ENCODE assay signal across 8 mouse cellular contexts in the genomic region with DNA sequence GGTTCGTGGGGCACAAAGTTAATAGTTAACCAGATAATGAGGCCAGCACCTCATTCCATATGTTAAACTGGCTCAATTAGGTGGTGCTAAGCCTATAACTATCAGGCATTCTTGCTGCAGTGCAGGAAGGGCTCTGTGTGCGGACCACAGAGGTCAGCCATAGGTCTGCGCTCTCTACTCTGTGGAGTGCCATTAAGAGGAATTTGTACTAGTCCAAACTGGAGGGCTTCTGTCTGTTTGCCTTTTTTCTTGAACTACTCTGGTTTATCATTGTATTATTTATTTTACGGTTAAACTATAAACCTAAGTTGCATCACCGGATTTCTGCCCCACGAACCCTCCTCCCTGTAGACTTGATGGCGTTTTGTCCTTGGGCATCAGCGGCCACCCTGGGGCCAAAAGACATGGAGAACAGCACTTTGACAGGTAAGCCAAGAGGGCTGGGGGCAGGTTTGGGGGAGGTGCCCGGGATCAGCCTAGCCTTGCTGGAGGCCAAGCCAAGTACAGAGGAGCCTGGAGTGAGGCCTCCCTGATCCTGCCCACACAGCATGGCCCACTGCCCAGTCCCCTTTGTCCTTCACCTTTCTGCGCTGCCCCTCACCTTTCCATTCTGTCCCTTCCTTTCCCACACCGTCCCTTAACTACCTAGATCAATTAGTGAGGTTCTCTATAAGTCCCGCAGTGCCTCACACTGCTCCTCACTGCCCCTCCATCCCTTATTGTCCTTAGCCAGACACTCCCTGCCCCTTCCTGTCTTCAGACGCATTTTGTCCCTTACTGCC. TPM values are rescaled to one million over a fixed set of nuclear protein-coding genes. Genes with fewer than 3 reads are reported as not detected.
DNase-seq lines count a peak whose midpoint lies in the region; ATAC-seq and TF ChIP-seq lines count a peak whose summit lies in the region.

Gene Errfi1, plus strand, starts transcription at position 240 of the 782 bp plus-strand sequence.

- peak within 1 kb of the TSS; percentile 55 for H3K4me2 ChIP-seq in lung, embryonic 16.5 days (ENCODE audit: low read depth, low read length)

- peak within 1 kb of the TSS; percentile 41 for H3K9ac ChIP-seq in lung, embryonic 16.5 days (ENCODE audit: low read length)

- no peaks in the 10 kb centered on the region for H3K9me3 ChIP-seq in forebrain, embryonic 10.5 days
- H3K9me3 ChIP-seq in lung, embryonic 16.5 days (ENCODE audit: control insufficient read depth, low read length): no peaks in the 10 kb centered on the region

- 0 out of 2 replicates have a peak, but pooled peaks cover 2% of the 10 kb centered on the region for H3K36me3 ChIP-seq in forebrain, embryonic 10.5 days (replicated peaks)
- H3K36me3 ChIP-seq in lung, embryonic 16.5 days (ENCODE audit: control insufficient read depth, insufficient read depth, low read length): no peaks in the 10 kb centered on the region
- no peaks in the 10 kb centered on the region for H3K36me3 ChIP-seq in testis, adult 2 months (ENCODE audit: control insufficient read depth, insufficient read depth, low read length)

- peaks cover 23% of the 10 kb centered on the region for H3K27me3 ChIP-seq in forebrain, embryonic 10.5 days (ENCODE audit: poor library complexity, severe bottlenecking)
- H3K27me3 ChIP-seq in lung, embryonic 16.5 days (ENCODE audit: control insufficient read depth, insufficient read depth, low read depth, low read length): no peaks in the 10 kb centered on the region
- H3K27me3 ChIP-seq in testis, adult 2 months (ENCODE audit: control insufficient read depth, insufficient read depth, low read length): no peaks in the 10 kb centered on the region

- peak within 1 kb of the TSS; percentile 97 for H3K27ac ChIP-seq in forebrain, embryonic 10.5 days
- H3K27ac ChIP-seq in lung, embryonic 16.5 days (ENCODE audit: low read length): peak within 1 kb of the TSS; percentile 91
- peak within 1 kb of the TSS; percentile 67 for H3K27ac ChIP-seq in testis, adult 2 months (ENCODE audit: control insufficient read depth, insufficient read depth, low read depth, low read length)

- peak; percentile 79 for ATAC-seq in lung, embryonic 16.5 days (ENCODE audit: low read depth)
- no peak for ATAC-seq in granulocyte monocyte progenitor cell, adult 5-6 weeks (replicated peaks; ENCODE audit: poor library complexity, severe bottlenecking)

- DNase-seq in thymus, postnatal 14 days: peak; percentile 10
- DNase-seq in thymus, adult 18-20 months: no peak
- DNase-seq in forebrain, embryonic 10.5 days (ENCODE audit: extremely low spot score, low spot score): no peak
- DNase-seq in heart, postnatal 25 days (ENCODE audit: low spot score): no peak
- DNase-seq in large intestine, adult 2 months (ENCODE audit: low read depth, low spot score): peak; percentile 76

- TF ChIP-seq POLR2A in testis, adult 2 months (IDR thresholded peaks at IDR 0.05; ENCODE audit: control insufficient read depth, low read depth, low read length): 0 out of 2 replicates have a peak, but pooled peaks have one; percentile 37

- intact Hi-C loops in heart, postnatal 25 days (cut with DNase I): loop anchor here (2.0 kb wide), 1 partner anchor 45 kb away; no protein-coding TSS in a partner anchor

- WGBS in forebrain, embryonic 10.5 days: 40% methylated on average over 13 of the region's 13 CpGs
- WGBS in large intestine, adult 2 months: 35% methylated on average over 13 of the region's 13 CpGs
- 38% methylated on average over 13 of the region's 13 CpGs for WGBS in lung, embryonic 16.5 days

- TF ChIP-seq CTCF in testis, adult 2 months (IDR thresholded peaks at IDR 0.05; ENCODE audit: control insufficient read depth, insufficient read depth, insufficient replicate concordance, low read depth, low read length): no peak

- H3K4me3 ChIP-seq in forebrain, embryonic 10.5 days: peak within 1 kb of the TSS; percentile 86
- H3K4me3 ChIP-seq in lung, embryonic 16.5 days (ENCODE audit: low read length): peak within 1 kb of the TSS; percentile 88
- H3K4me3 ChIP-seq in testis, adult 2 months (ENCODE audit: control insufficient read depth, low read depth, low read length): peak within 1 kb of the TSS; percentile 95

- H3K4me1 ChIP-seq in forebrain, embryonic 10.5 days: peaks cover 36% of the 10 kb centered on the region
- H3K4me1 ChIP-seq in lung, embryonic 16.5 days (replicated peaks; ENCODE audit: control insufficient read depth, insufficient read depth, low read length): peaks cover 34% of the 10 kb centered on the region
- peaks cover 8% of the 10 kb centered on the region for H3K4me1 ChIP-seq in testis, adult 2 months (ENCODE audit: control insufficient read depth, insufficient read depth, low read length)

RNA-seq across cellular contexts. Expression of gene Errfi1, which starts in this region (rescaled TPM):
- polyA plus RNA-seq in forebrain, embryonic 10.5 days (2016; fragmentation: Nextera tagmentation; extraction: Ambion mirVana): 16.5 and 18.7 TPM in 2 replicates
- 10 to 100 TPM; 15.0 to 16.6 TPM for total RNA-seq in heart, postnatal 25 days (2021)
- polyA plus RNA-seq in large intestine, adult 2 months (2012; rRNA removed): 13.4 and 29.4 TPM in 2 replicates
- 44.3 and 46.3 TPM in 2 replicates for polyA plus RNA-seq in lung, embryonic 16.5 days (2015; fragmentation: Nextera tagmentation; extraction: Ambion mirVana)
- 10.6 and 11.2 TPM in 2 replicates for polyA plus RNA-seq in testis, adult 2 months (2012; rRNA removed)
- 0.84 TPM in 1 of 2 replicates, not detected in the other for total RNA-seq in granulocyte monocyte progenitor cell, adult 5-6 weeks (2014; fragmentation: Nextera tagmentation)
- total RNA-seq in granulocyte monocyte progenitor cell, adult 5-6 weeks (2017): 0.52 and 1.2 TPM in 2 replicates

Comparison
In these comparisons a context has a peak if more than half of its experiments do, and no peak if none do; other contexts are left out.
1. RNA of gene Errfi1 (total RNA-seq): 15.0 to 16.6 TPM in heart, postnatal 25 days; 0.52 to 1.2 TPM in granulocyte monocyte progenitor cell, adult 5-6 weeks; every median in the first group is over 4 times any median in the second.
2. DNase-seq: peak in thymus, postnatal 14 days (single experiment) and large intestine, adult 2 months (single experiment); none in thymus, adult 18-20 months (0 of 2), forebrain, embryonic 10.5 days (single experiment) and heart, postnatal 25 days (single experiment).
3. Peak in every context shown above with its lines, with median percentiles within 50 percentile points of each other: H3K27ac ChIP-seq and H3K4me3 ChIP-seq.